Mouse (Mus musculus) midbrain, embryonic 11.5 days (tissue): ENCODE results near the gene Fkbp2. TPM values are rescaled to one million over a fixed set of nuclear protein-coding genes. Genes with fewer than 3 reads are reported as not detected.

ENCODE experiments used
- ATAC-seq: fragments of 200-750 bp; cut with Nextera tagmentation; 2 replicates; pipeline ENCODE4 v1.8.0; 2017; ENCODE audit warnings: moderate TSS enrichment, moderate library complexity; ENCODE audit not compliant: low FRiP score
- DNase-seq: peaks from one replicate; pipeline ENCODE4 v3.0.0; 2015; ENCODE audit warnings: low spot score; ENCODE audit errors: missing footprints
- H3K27ac ChIP-seq: fragments of 300-500 bp; sonication (generic); 2 replicates; pipeline ENCODE4 v1.5.1; 2014; ENCODE audit warnings: low read depth, low read length
- H3K27me3 ChIP-seq: fragments of 300-500 bp; sonication (generic); 2 replicates; pipeline ENCODE4 v1.6.1; 2014; ENCODE audit warnings: mild to moderate bottlenecking, low read length, moderate library complexity, mixed read lengths; ENCODE audit not compliant: control insufficient read depth, insufficient read depth
- H3K36me3 ChIP-seq: fragments of 300-500 bp; sonication (generic); 2 replicates; pipeline ENCODE4 v1.6.1; 2014; ENCODE audit warnings: mild to moderate bottlenecking, low read length, moderate library complexity, mixed read lengths; ENCODE audit not compliant: control insufficient read depth, insufficient read depth
- H3K4me1 ChIP-seq: fragments of 300-500 bp; sonication (generic); 2 replicates; pipeline ENCODE4 v1.6.1; 2014; ENCODE audit warnings: low read length; ENCODE audit not compliant: control insufficient read depth, insufficient read depth
- H3K4me2 ChIP-seq: fragments of 300-500 bp; sonication (generic); 2 replicates; pipeline ENCODE4 v1.6.1; 2014; ENCODE audit warnings: mild to moderate bottlenecking, moderate library complexity
- H3K4me3 ChIP-seq: fragments of 300-500 bp; sonication (generic); 2 replicates; pipeline ENCODE4 v1.5.1; 2014; ENCODE audit warnings: low read depth, low read length
- H3K9ac ChIP-seq: fragments of 300-500 bp; sonication (generic); 2 replicates; pipeline ENCODE4 v1.6.1; 2014; ENCODE audit warnings: low read length
- H3K9me3 ChIP-seq: fragments of 300-500 bp; sonication (generic); 2 replicates; pipeline ENCODE4 v1.6.1; 2016; ENCODE audit warnings: low read length; ENCODE audit not compliant: control insufficient read depth
- WGBS: fragments of 180-500 bp; shearing (Covaris S2); extraction: QIAGEN DNeasy Blood & Tissue Kit; methylation state at CpG from one replicate; pipeline ENCODE4 v1.1.7; 2014; 5-methylcytosine and 5-hydroxymethylcytosine counted together
- polyA plus RNA-seq: library from polyadenylated mRNA; unstranded; fragments of >200 nt; fragmentation: Nextera tagmentation; extraction: Ambion mirVana; gene quantifications from 2 replicates; pipeline ENCODE4 v1.2.1, GENCODE M21; 2014

Fkbp2 gene
- 67.7 and 81.3 TPM in 2 replicates for polyA plus RNA-seq

- peaks cover 14% of the 10 kb centered on the region for H3K36me3 ChIP-seq
- ATAC-seq (peak; percentile 87), DNase-seq (peak; percentile 99)
- H3K4me3 ChIP-seq, result peak within 1 kb of the TSS; percentile 57
- H3K4me1 ChIP-seq, result peaks cover 38% of the 10 kb centered on the region
- H3K4me2 ChIP-seq, result peak within 1 kb of the TSS; percentile 71
- H3K27me3 ChIP-seq, result no peaks in the 10 kb centered on the region
- 2% methylated on average over 38 of the region's 38 CpGs for WGBS
- no peaks in the 10 kb centered on the region for H3K9me3 ChIP-seq
- H3K27ac ChIP-seq, result peak within 1 kb of the TSS; percentile 85
- H3K9ac ChIP-seq, result peak within 1 kb of the TSS; percentile 76
Observed at GRCm38 (mm10) chr19:6980381-6981093, at the start of gene Fkbp2. TSS of gene Fkbp2 (minus strand) at chr19:6980501.

GRCm38 (mm10) chr19:7029531-7029930 lies 49.2 kb upstream of the Fkbp2 start:
- Histone ChIP-seq H3K27me3 (no peaks in the 10 kb centered on the region), H3K9me3 (no peaks in the 10 kb centered on the region), H3K4me2 (no peak overlapping the region), H3K4me1 (no peaks in the 10 kb centered on the region), H3K9ac (no peak overlapping the region), H3K36me3 (peaks cover 64% of the 10 kb centered on the region), H3K4me3 (no peak overlapping the region), H3K27ac (no peak overlapping the region)
- DNase-seq (no peak), ATAC-seq (no peak)
- WGBS, result 96% methylated on average over 5 of the region's 5 CpGs

GRCm38 (mm10) chr19:7020224-7020641 lies 39.9 kb upstream of the Fkbp2 start:
- Histone ChIP-seq H3K27ac (no peak overlapping the region), H3K36me3 (peaks cover 34% of the 10 kb centered on the region), H3K4me1 (no peaks in the 10 kb centered on the region), H3K9ac (no peak overlapping the region), H3K9me3 (no peaks in the 10 kb centered on the region), H3K4me2 (no peak overlapping the region), H3K27me3 (no peaks in the 10 kb centered on the region), H3K4me3 (no peak overlapping the region)
- 61% methylated on average over 3 of the region's 3 CpGs for WGBS
- ATAC-seq (no peak), DNase-seq (peak; percentile 85)

GRCm38 (mm10) chr19:7019191-7019590 lies 38.9 kb upstream of the Fkbp2 start, which contains the start of gene Fermt3:
TSS of gene Fermt3 (minus strand) at chr19:7019469.
- Histone ChIP-seq H3K4me3 (no peak within 1 kb of the TSS), H3K4me1 (no peaks in the 10 kb centered on the region), H3K36me3 (peaks cover 24% of the 10 kb centered on the region), H3K27ac (no peak within 1 kb of the TSS), H3K9me3 (no peaks in the 10 kb centered on the region), H3K4me2 (no peak within 1 kb of the TSS), H3K27me3 (no peaks in the 10 kb centered on the region), H3K9ac (no peak within 1 kb of the TSS)
- DNase-seq, result no peak
- ATAC-seq, result no peak
- 95% methylated on average over 5 of the region's 5 CpGs for WGBS

GRCm38 (mm10) chr19:7018546-7018945 lies 38.2 kb upstream of the Fkbp2 start:
- ATAC-seq (no peak), DNase-seq (no peak)
- Histone ChIP-seq H3K36me3 (peaks cover 23% of the 10 kb centered on the region), H3K27ac (no peak overlapping the region), H3K4me2 (no peak overlapping the region), H3K4me1 (no peaks in the 10 kb centered on the region), H3K27me3 (no peaks in the 10 kb centered on the region), H3K9me3 (no peaks in the 10 kb centered on the region), H3K4me3 (no peak overlapping the region), H3K9ac (no peak overlapping the region)
- 90% methylated on average over 11 of the region's 11 CpGs for WGBS

GRCm38 (mm10) chr19:7017541-7018457 lies 37.5 kb upstream of the Fkbp2 start:
- H3K9ac ChIP-seq, result no peak overlapping the region; the same call in 1 of the 2 replicates
- H3K4me1 ChIP-seq, result no peaks in the 10 kb centered on the region
- no peak overlapping the region for H3K4me3 ChIP-seq
- ATAC-seq (no peak), DNase-seq (no peak)
- H3K4me2 ChIP-seq, result no peak overlapping the region
- no peaks in the 10 kb centered on the region for H3K27me3 ChIP-seq
- H3K9me3 ChIP-seq, result no peaks in the 10 kb centered on the region
- H3K27ac ChIP-seq, result no peak overlapping the region
- peaks cover 16% of the 10 kb centered on the region for H3K36me3 ChIP-seq
- 86% methylated on average over 12 of the region's 12 CpGs for WGBS

- ATAC-seq, result no peak
- H3K4me3 ChIP-seq, result no peak overlapping the region
- DNase-seq, result no peak
- no peak overlapping the region for H3K4me2 ChIP-seq
- no peak overlapping the region for H3K27ac ChIP-seq
- H3K9ac ChIP-seq, result no peak overlapping the region
- no peaks in the 10 kb centered on the region for H3K9me3 ChIP-seq
- H3K27me3 ChIP-seq, result no peaks in the 10 kb centered on the region
- 0 out of 2 replicates have a peak, but pooled peaks cover 3% of the 10 kb centered on the region for H3K36me3 ChIP-seq
- H3K4me1 ChIP-seq, result no peaks in the 10 kb centered on the region
- 93% methylated on average over 20 of the region's 20 CpGs for WGBS
Observed at GRCm38 (mm10) chr19:7014481-7015135, 34.3 kb upstream of the Fkbp2 start.

- Histone ChIP-seq H3K4me3 (no peak overlapping the region), H3K4me1 (no peaks in the 10 kb centered on the region), H3K9ac (no peak overlapping the region), H3K9me3 (no peaks in the 10 kb centered on the region), H3K4me2 (no peak overlapping the region), H3K27ac (no peak overlapping the region), H3K27me3 (no peaks in the 10 kb centered on the region), H3K36me3 (0 out of 2 replicates have a peak, but pooled peaks cover 3% of the 10 kb centered on the region)
- 85% methylated on average over 9 of the region's 9 CpGs for WGBS
- DNase-seq (no peak), ATAC-seq (no peak)
Observed at GRCm38 (mm10) chr19:7013984-7014383, 33.7 kb upstream of the Fkbp2 start.
